Mouse (Mus musculus) heart, adult 2 months (tissue): ENCODE results near the gene Kcnab3. TPM values are rescaled to one million over a fixed set of nuclear protein-coding genes. Genes with fewer than 3 reads are reported as not detected.
A peak's percentile ranks its signal among the peaks of the same experiment; 100 is the strongest.

Source experiments
- DNase-seq, 2 experiments: peaks; one replicate each; pipeline ENCODE4 v3.0.0; 2021
- H3K27ac ChIP-seq: fragments of 200-600 bp; 2 replicates; pipeline ENCODE4 v1.8.1; 2022
- H3K27me3 ChIP-seq: fragments of 200-500 bp; 2 replicates; pipeline ENCODE4 v1.6.1; 2012; ENCODE audit warnings: mild to moderate bottlenecking, low read length, inconsistent platforms, mixed read lengths; ENCODE audit not compliant: control insufficient read depth, insufficient read depth
- H3K36me3 ChIP-seq: fragments of 200-500 bp; 2 replicates; pipeline ENCODE4 v1.6.1; 2012; ENCODE audit warnings: low read length, inconsistent platforms; ENCODE audit not compliant: control insufficient read depth, insufficient read depth
- H3K4me1 ChIP-seq: fragments of 200-500 bp; 2 replicates; pipeline ENCODE4 v1.6.1; 2011; ENCODE audit warnings: low read length; ENCODE audit not compliant: control insufficient read depth, insufficient read depth
- H3K4me3 ChIP-seq: fragments of 200-600 bp; 2 replicates; pipeline ENCODE4 v1.8.1; 2022
- H3K79me2 ChIP-seq: fragments of 200-500 bp; replicated peaks from 2 replicates; pipeline ENCODE4 v1.6.1; 2012; ENCODE audit warnings: mild to moderate bottlenecking, inconsistent platforms, low read length, moderate library complexity, mixed read lengths; ENCODE audit not compliant: control insufficient read depth, insufficient read depth
- H3K9ac ChIP-seq: fragments of 200-500 bp; 2 replicates; pipeline ENCODE4 v1.6.1; 2012; ENCODE audit warnings: low read depth, mild to moderate bottlenecking, control low read depth, inconsistent platforms, low read length, mixed read lengths
- CTCF ChIP-seq: fragments of 200-600 bp; IDR thresholded peaks from 2 replicates; pipeline ENCODE4 v1.8.1; 2022; ENCODE audit warnings: antibody characterized with exemption, mild to moderate bottlenecking, moderate library complexity
- EP300 ChIP-seq: fragments of 200-500 bp; IDR thresholded peaks from 2 replicates; pipeline ENCODE4 v1.6.1; 2011; ENCODE audit warnings: low read depth, low read length, control low read depth; ENCODE audit not compliant: insufficient read depth
- POLR2A ChIP-seq: fragments of 200-500 bp; IDR thresholded peaks from 2 replicates; pipeline ENCODE4 v1.6.1; 2011; ENCODE audit warnings: mild to moderate bottlenecking, low read depth, low read length, control low read depth; ENCODE audit not compliant: insufficient read depth
- WGBS: fragments of 180-500 bp; shearing (Covaris S2); methylation state at CpG from one replicate; pipeline ENCODE4 v1.1.7; 2018; 5-methylcytosine and 5-hydroxymethylcytosine counted together
- intact Hi-C: fragments of 180-260 bp; cut with DNase I; formaldehyde crosslinking; loops from one replicate; pipeline ENCODE4 v1.15.1; 2025
- polyA plus RNA-seq: library from polyadenylated mRNA; depleted of rRNA; stranded (reverse); fragments of >200 nt; gene quantifications from 2 replicates; pipeline ENCODE4 v1.2.3, GENCODE M21; 2012
- total RNA-seq, 2 experiments: library from RNA; stranded (reverse); gene quantifications; 2 replicates each; pipeline ENCODE4 v1.2.3; 2021

Gene Kcnab3
- total and polyA plus RNA-seq, 3 experiments: 0.11 to 0.53 (median 0.23) TPM

GRCm38 (mm10) chr11:69357690-69358089 is 31.6 kb downstream of the Kcnab3 start:
- TF ChIP-seq CTCF: no peak
- TF ChIP-seq EP300: no peak
- no peak for TF ChIP-seq POLR2A
- no peaks in the 10 kb centered on the region for H3K79me2 ChIP-seq
- H3K4me3 ChIP-seq: no peak overlapping the region
- 92% methylated on average over 12 of the region's 12 CpGs for WGBS
- H3K4me1 ChIP-seq: no peaks in the 10 kb centered on the region
- H3K27me3 ChIP-seq: no peaks in the 10 kb centered on the region
- intact Hi-C loops: no loop called here
- H3K9ac ChIP-seq: no peak overlapping the region
- H3K36me3 ChIP-seq: no peaks in the 10 kb centered on the region
- DNase-seq: no peak
- no peak overlapping the region for H3K27ac ChIP-seq

- intact Hi-C loops: no loop called here
- H3K27ac ChIP-seq: no peak overlapping the region
- H3K36me3 ChIP-seq: no peaks in the 10 kb centered on the region
- no peaks in the 10 kb centered on the region for H3K79me2 ChIP-seq
- H3K4me1 ChIP-seq: peaks cover 18% of the 10 kb centered on the region
- no peak for DNase-seq
- H3K4me3 ChIP-seq: no peak overlapping the region
- TF ChIP-seq POLR2A: no peak
- TF ChIP-seq EP300: no peak
- TF ChIP-seq CTCF: no peak
- WGBS: 83% methylated on average over 7 of the region's 7 CpGs
- H3K27me3 ChIP-seq: no peaks in the 10 kb centered on the region
- H3K9ac ChIP-seq: no peak overlapping the region
These were observed 36.0 kb downstream of the Kcnab3 start for GRCm38 (mm10) chr11:69362021-69362420.

DNA sequence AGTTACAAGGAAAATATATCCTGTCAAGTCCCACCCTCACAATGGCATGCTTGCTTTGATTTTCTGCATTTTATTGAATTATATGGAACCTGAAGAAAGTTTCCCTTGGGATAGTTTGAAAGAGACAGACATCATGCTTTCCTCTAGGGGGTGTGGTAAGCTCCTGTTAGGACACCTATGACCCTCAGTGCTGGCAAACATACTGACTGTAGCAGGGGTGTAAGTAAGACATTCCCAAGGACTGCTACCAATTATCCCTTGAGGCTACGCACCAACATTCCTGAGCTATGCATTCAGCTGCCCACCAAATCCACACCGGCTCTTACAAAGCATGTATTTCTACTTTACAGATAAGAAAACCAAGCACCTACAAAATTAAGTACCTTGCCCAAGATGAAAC is 36.4 kb downstream of the Kcnab3 start:
- TF ChIP-seq CTCF: 0 out of 2 replicates have a peak, but pooled peaks have one; percentile 2
- no peak for TF ChIP-seq POLR2A
- TF ChIP-seq EP300: no peak
- Histone ChIP-seq H3K4me1 (peaks cover 18% of the 10 kb centered on the region), H3K4me3 (no peak overlapping the region), H3K9ac (no peak overlapping the region), H3K79me2 (no peaks in the 10 kb centered on the region), H3K27ac (no peak overlapping the region), H3K27me3 (no peaks in the 10 kb centered on the region), H3K36me3 (no peaks in the 10 kb centered on the region)
- intact Hi-C loops: no loop called here
- no peak for DNase-seq
- WGBS: 96% methylated on average over 2 of the region's 2 CpGs

- no peak overlapping the region; the same call in 1 of the 2 replicates for H3K9ac ChIP-seq
- H3K79me2 ChIP-seq: no peaks in the 10 kb centered on the region
- H3K4me3 ChIP-seq: no peak overlapping the region
- 39% methylated on average over 8 of the region's 8 CpGs for WGBS
- peaks cover 21% of the 10 kb centered on the region for H3K4me1 ChIP-seq
- TF ChIP-seq POLR2A: no peak
- TF ChIP-seq EP300: no peak
- no peak for TF ChIP-seq CTCF
- DNase-seq: no peak
- intact Hi-C loops: loop anchor here (2.0 kb wide), 2 partner anchors 38 to 56 kb away; partner anchors contain the start of gene Kcnab3
- no peaks in the 10 kb centered on the region for H3K36me3 ChIP-seq
- H3K27me3 ChIP-seq: no peaks in the 10 kb centered on the region
- peak overlapping the region; percentile 91 for H3K27ac ChIP-seq
These were observed 38.3 kb downstream of the Kcnab3 start for GRCm38 (mm10) chr11:69364376-69364775.

GRCm38 (mm10) chr11:69364910-69365309 is 38.9 kb downstream of the Kcnab3 start:
- Histone ChIP-seq H3K79me2 (no peaks in the 10 kb centered on the region), H3K4me1 (peaks cover 21% of the 10 kb centered on the region), H3K27ac (peak overlapping the region; percentile 91), H3K9ac (no peak overlapping the region), H3K4me3 (no peak overlapping the region), H3K36me3 (no peaks in the 10 kb centered on the region), H3K27me3 (no peaks in the 10 kb centered on the region)
- TF ChIP-seq EP300: peak; percentile 65; the same call in 1 of the 2 replicates
- TF ChIP-seq CTCF: no peak
- peak; percentile 94 for DNase-seq
- under 1% methylated on average over 6 of the region's 6 CpGs for WGBS
- intact Hi-C loops: loop anchor here (2.0 kb wide), 2 partner anchors 38 to 56 kb away; partner anchors contain the start of gene Kcnab3

DNA sequence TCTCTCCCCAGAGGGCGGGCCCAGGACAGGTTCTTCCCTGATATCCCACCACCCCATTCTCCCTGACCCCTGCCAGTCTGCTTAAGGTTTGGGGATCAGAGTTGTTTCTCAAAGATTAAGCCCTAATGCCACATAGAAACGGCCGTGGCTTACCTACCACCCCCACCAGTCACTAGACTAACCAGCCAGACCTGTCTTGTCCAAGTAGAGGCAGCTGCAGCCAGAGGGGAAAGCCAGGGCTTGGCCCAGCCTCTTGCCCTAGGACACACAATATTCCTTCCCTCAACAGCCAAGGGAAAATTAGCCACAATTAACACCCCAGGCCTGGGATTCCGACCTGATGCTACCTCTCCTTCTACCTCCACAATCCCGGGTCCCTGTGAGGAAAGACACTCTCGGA is 39.7 kb downstream of the Kcnab3 start:
- TF ChIP-seq EP300 (no peak), POLR2A (no peak), CTCF (no peak)
- Histone ChIP-seq H3K27ac (peak overlapping the region; percentile 91), H3K4me3 (peak overlapping the region; percentile 84), H3K27me3 (no peaks in the 10 kb centered on the region), H3K9ac (peak overlapping the region; percentile 68), H3K4me1 (peaks cover 21% of the 10 kb centered on the region), H3K36me3 (no peaks in the 10 kb centered on the region), H3K79me2 (no peaks in the 10 kb centered on the region)
- intact Hi-C loops: loop anchor here (2.0 kb wide), 3 partner anchors 25 to 55 kb away; partner anchors contain the start of genes Kcnab3 and Rnf227
- DNase-seq: no peak
- WGBS: 31% methylated on average over 6 of the region's 6 CpGs
